Mouse (Mus musculus) cerebellum, adult 2 months (tissue): Measurements from ENCODE around the gene Ddx56.

Source experiments
- CTCF ChIP-seq: fragments of 200-500 bp; IDR thresholded peaks from 2 replicates; pipeline ENCODE4 v1.5.1; 2011; ENCODE audit warnings: low read depth, mild to moderate bottlenecking, control low read depth, low read length, moderate library complexity, borderline replicate concordance; ENCODE audit not compliant: insufficient read depth
- POLR2A ChIP-seq: fragments of 200-500 bp; IDR thresholded peaks from 2 replicates; pipeline ENCODE4 v1.6.1; 2011; ENCODE audit warnings: low read length, control low read depth, borderline replicate concordance; ENCODE audit not compliant: insufficient read depth

GRCm38 (mm10) chr11:6216834-6217233 lies 50.7 kb downstream of the Ddx56 start:
- TF ChIP-seq CTCF (no peak), POLR2A (no peak)
